22 mouse cellular contexts compared by ENCODE assay signal in genomic region chr4:149711485-149711884, GRCm38 (mm10). TPM values are rescaled to one million over a fixed set of nuclear protein-coding genes. Genes with fewer than 3 reads are reported as not detected.
DNase-seq lines count a peak whose midpoint lies in the region; ATAC-seq and TF ChIP-seq lines count a peak whose summit lies in the region.
"Had no signal": no experiment of that assay in that cellular context is flagged by ENCODE, and none has a peak within 500 bp of the region (broad histone marks: within the 10 kb centered on the region; RNA-seq: fewer than 3 reads in every experiment).

No protein-coding gene starts in this region.

- H3K36me3 ChIP-seq in heart, embryonic 11.5 days (ENCODE audit: control insufficient read depth, insufficient read depth, low read length): peaks cover 10% of the 10 kb centered on the region
- peaks cover 20% of the 10 kb centered on the region for H3K36me3 ChIP-seq in limb, embryonic 14.5 days (ENCODE audit: control insufficient read depth, insufficient read depth, low read length)
- H3K36me3 ChIP-seq in limb, embryonic 10.5 days: peaks cover 22% of the 10 kb centered on the region
- H3K36me3 ChIP-seq in midbrain, embryonic 13.5 days: peaks cover 20% of the 10 kb centered on the region
- peaks cover 11% of the 10 kb centered on the region for H3K36me3 ChIP-seq in midbrain, postnatal 0 days (ENCODE audit: insufficient read depth, low read length)

- TF ChIP-seq CTCF in midbrain, postnatal 0 days (IDR thresholded peaks at IDR 0.05): no peak

- no peak overlapping the region for H3K4me3 ChIP-seq in heart, embryonic 11.5 days (ENCODE audit: low read depth, low read length)
- no peak overlapping the region for H3K4me3 ChIP-seq in limb, embryonic 14.5 days (replicated peaks; ENCODE audit: low read length)
- no peak overlapping the region for H3K4me3 ChIP-seq in limb, embryonic 10.5 days
- H3K4me3 ChIP-seq in midbrain, embryonic 13.5 days (replicated peaks): no peak overlapping the region
- no peak overlapping the region for H3K4me3 ChIP-seq in midbrain, postnatal 0 days (ENCODE audit: low read depth, low read length)
- H3K4me3 ChIP-seq: embryonic facial prominence, embryonic 10.5 days; embryonic facial prominence, embryonic 15.5 days; forebrain, embryonic 13.5 days; heart, embryonic 10.5 days; liver, embryonic 13.5 days; lung, embryonic 15.5 days; midbrain, embryonic 15.5 days; myocyte; neural tube, embryonic 13.5 days had no signal

- intact Hi-C loops in heart, postnatal 14 days (cut with DNase I): no loop called here

- H3K4me1 ChIP-seq in heart, embryonic 11.5 days (ENCODE audit: control insufficient read depth, insufficient read depth, low read length): peaks cover 3% of the 10 kb centered on the region; the same call in 1 of the 2 replicates
- no peaks in the 10 kb centered on the region for H3K4me1 ChIP-seq in limb, embryonic 14.5 days (ENCODE audit: control insufficient read depth, insufficient read depth, low read length)
- peaks cover 15% of the 10 kb centered on the region for H3K4me1 ChIP-seq in limb, embryonic 10.5 days
- H3K4me1 ChIP-seq in midbrain, embryonic 13.5 days (replicated peaks): 0 out of 2 replicates have a peak, but pooled peaks cover 6% of the 10 kb centered on the region
- H3K4me1 ChIP-seq in midbrain, postnatal 0 days (ENCODE audit: insufficient read depth, low read length): no peaks in the 10 kb centered on the region
- H3K4me1 ChIP-seq: forebrain, embryonic 13.5 days; lung, embryonic 15.5 days; midbrain, embryonic 15.5 days had no signal

- WGBS in heart, embryonic 11.5 days (ENCODE audit: insufficient replicate concordance): 91% methylated on average over 5 of the region's 5 CpGs
- WGBS in limb, embryonic 14.5 days: 92% methylated on average over 5 of the region's 5 CpGs
- 90% methylated on average over 5 of the region's 5 CpGs for WGBS in limb, embryonic 10.5 days
- WGBS in midbrain, embryonic 13.5 days: 87% methylated on average over 5 of the region's 5 CpGs
- WGBS in midbrain, postnatal 0 days: 96% methylated on average over 5 of the region's 5 CpGs

- no peaks in the 10 kb centered on the region for H3K27me3 ChIP-seq in heart, embryonic 11.5 days (ENCODE audit: control insufficient read depth, insufficient read depth, low read length)
- no peaks in the 10 kb centered on the region for H3K27me3 ChIP-seq in limb, embryonic 14.5 days (ENCODE audit: control insufficient read depth, insufficient read depth, low read length)
- no peaks in the 10 kb centered on the region for H3K27me3 ChIP-seq in limb, embryonic 10.5 days (ENCODE audit: low read depth, poor library complexity, severe bottlenecking)
- no peaks in the 10 kb centered on the region for H3K27me3 ChIP-seq in midbrain, embryonic 13.5 days
- no peaks in the 10 kb centered on the region for H3K27me3 ChIP-seq in midbrain, postnatal 0 days (ENCODE audit: insufficient read depth, low read length)
- H3K27me3 ChIP-seq: embryonic facial prominence, embryonic 15.5 days; forebrain, embryonic 13.5 days; liver, embryonic 13.5 days; lung, embryonic 15.5 days; midbrain, embryonic 15.5 days; neural tube, embryonic 13.5 days had no signal

- H3K9me3 ChIP-seq in heart, embryonic 11.5 days (replicated peaks; ENCODE audit: control insufficient read depth, low read length): no peaks in the 10 kb centered on the region
- H3K9me3 ChIP-seq in limb, embryonic 14.5 days (ENCODE audit: control insufficient read depth, low read length): no peaks in the 10 kb centered on the region
- no peaks in the 10 kb centered on the region for H3K9me3 ChIP-seq in limb, embryonic 10.5 days (replicated peaks)
- no peaks in the 10 kb centered on the region for H3K9me3 ChIP-seq in midbrain, embryonic 13.5 days
- no peaks in the 10 kb centered on the region for H3K9me3 ChIP-seq in midbrain, postnatal 0 days (ENCODE audit: low read length)
- H3K9me3 ChIP-seq: embryonic facial prominence, embryonic 15.5 days; forebrain, embryonic 13.5 days; G1E; heart, embryonic 10.5 days; liver, embryonic 13.5 days; lung, embryonic 15.5 days; midbrain, embryonic 15.5 days; neural tube, embryonic 13.5 days had no signal

- H3K4me2 ChIP-seq in heart, embryonic 11.5 days: no peak overlapping the region
- H3K4me2 ChIP-seq in limb, embryonic 14.5 days (replicated peaks; ENCODE audit: low read depth, low read length, severe bottlenecking): no peak overlapping the region
- H3K4me2 ChIP-seq in midbrain, embryonic 13.5 days (replicated peaks): no peak overlapping the region
- H3K4me2 ChIP-seq in midbrain, postnatal 0 days (ENCODE audit: low read depth, low read length, poor library complexity, severe bottlenecking): no peak overlapping the region
- H3K4me2 ChIP-seq: embryonic facial prominence, embryonic 15.5 days; forebrain, embryonic 13.5 days; liver, embryonic 13.5 days; lung, embryonic 15.5 days; midbrain, embryonic 15.5 days; neural tube, embryonic 13.5 days had no signal

- TF ChIP-seq POLR2A in limb, embryonic 14.5 days (IDR thresholded peaks at IDR 0.05; ENCODE audit: borderline replicate concordance, extremely low read depth, insufficient read depth, insufficient read length): no peak

- H3K27ac ChIP-seq in heart, embryonic 11.5 days (ENCODE audit: low read depth, low read length): no peak overlapping the region
- H3K27ac ChIP-seq in limb, embryonic 14.5 days (replicated peaks; ENCODE audit: low read depth, low read length): no peak overlapping the region
- no peak overlapping the region for H3K27ac ChIP-seq in limb, embryonic 10.5 days
- H3K27ac ChIP-seq in midbrain, embryonic 13.5 days: no peak overlapping the region
- no peak overlapping the region for H3K27ac ChIP-seq in midbrain, postnatal 0 days (ENCODE audit: low read depth, low read length)
- H3K27ac ChIP-seq: embryonic facial prominence, embryonic 10.5 days; embryonic facial prominence, embryonic 15.5 days; forebrain, embryonic 13.5 days; heart, embryonic 10.5 days; liver, embryonic 13.5 days; lung, embryonic 15.5 days; midbrain, embryonic 15.5 days; neural tube, embryonic 13.5 days had no signal

- ATAC-seq in heart, embryonic 11.5 days (replicated peaks; ENCODE audit: insufficient number of reproducible peaks, low FRiP score, low TSS enrichment): no peak
- ATAC-seq in limb, embryonic 14.5 days (ENCODE audit: low FRiP score, low read depth): no peak
- ATAC-seq in midbrain, embryonic 13.5 days: 0 out of 2 replicates have a peak, but pooled peaks have one; percentile 22
- no peak for ATAC-seq in midbrain, postnatal 0 days (ENCODE audit: low FRiP score)
- ATAC-seq: forebrain, embryonic 13.5 days; hindbrain, embryonic 16.5 days; midbrain, embryonic 15.5 days had no signal

- 0 out of 2 replicates have a peak overlapping the region, but pooled peaks have one; percentile 10 for H3K9ac ChIP-seq in heart, embryonic 11.5 days (ENCODE audit: low read depth, low read length)
- H3K9ac ChIP-seq in limb, embryonic 14.5 days (ENCODE audit: low read depth, low read length, severe bottlenecking): 0 out of 2 replicates have a peak overlapping the region, but pooled peaks have one; percentile 7
- no peak overlapping the region for H3K9ac ChIP-seq in midbrain, embryonic 13.5 days (replicated peaks)
- H3K9ac ChIP-seq in midbrain, postnatal 0 days (replicated peaks; ENCODE audit: low read length, poor library complexity, severe bottlenecking): no peak overlapping the region
- H3K9ac ChIP-seq: embryonic facial prominence, embryonic 15.5 days; forebrain, embryonic 13.5 days; liver, embryonic 13.5 days; lung, embryonic 15.5 days; midbrain, embryonic 15.5 days; neural tube, embryonic 13.5 days had no signal

- no peak for DNase-seq in heart, postnatal 14 days
- DNase-seq in limb, embryonic 14.5 days (ENCODE audit: low spot score): no peak
- no peak for DNase-seq in limb, embryonic 10.5 days (ENCODE audit: low spot score)
- no peak for DNase-seq in midbrain, postnatal 0 days (ENCODE audit: low spot score)
- DNase-seq in spleen, adult 18-20 months: no peak
- DNase-seq: adrenal gland, adult 8-10 months; gastrocnemius, postnatal 25 days; layer of hippocampus, adult 9-11 months; liver, embryonic 13.5 days; right cerebral cortex, postnatal 4 days had no signal

RNA-seq across cellular contexts. Expression of gene Pik3cd, which starts 9.1 kb away (rescaled TPM):
- 2.3 and 3.2 TPM in 2 replicates for polyA plus RNA-seq in heart, embryonic 11.5 days (2014; fragmentation: Nextera tagmentation; extraction: Ambion mirVana)
- 1 to 10 TPM; 4.8 to 5.5 TPM for total RNA-seq in heart, postnatal 14 days (2021)
- 5.7 and 6.1 TPM in 2 replicates for polyA plus RNA-seq in limb, embryonic 14.5 days (2012; rRNA removed)
- polyA plus RNA-seq in limb, embryonic 14.5 days (2014; fragmentation: Nextera tagmentation; extraction: Ambion mirVana): 5.1 and 5.9 TPM in 2 replicates
- polyA plus RNA-seq in limb, embryonic 10.5 days (2016; fragmentation: Nextera tagmentation; extraction: Ambion mirVana): 2.7 and 3.4 TPM in 2 replicates
- polyA plus RNA-seq in midbrain, embryonic 13.5 days (2015; fragmentation: Nextera tagmentation; extraction: Ambion mirVana): 13.2 and 13.7 TPM in 2 replicates
- total RNA-seq in midbrain, postnatal 0 days (2014; rRNA removed): 15.9 and 18.5 TPM in 2 replicates
- 9.7 and 10.4 TPM in 2 replicates for polyA plus RNA-seq in midbrain, postnatal 0 days (2015; fragmentation: Nextera tagmentation; extraction: Ambion mirVana)

RNA-seq across cellular contexts. Expression of gene Tmem201, which starts 26.4 kb away (rescaled TPM):
- 25.5 and 32.5 TPM in 2 replicates for polyA plus RNA-seq in heart, embryonic 11.5 days (2014; fragmentation: Nextera tagmentation; extraction: Ambion mirVana)
- total RNA-seq in heart, postnatal 14 days (2021): 10 to 100 TPM; 82.7 to 83.9 TPM
- 59.3 and 80.2 TPM in 2 replicates for polyA plus RNA-seq in limb, embryonic 14.5 days (2012; rRNA removed)
- polyA plus RNA-seq in limb, embryonic 14.5 days (2014; fragmentation: Nextera tagmentation; extraction: Ambion mirVana): 20.4 and 22.1 TPM in 2 replicates
- 50.7 and 52.1 TPM in 2 replicates for polyA plus RNA-seq in limb, embryonic 10.5 days (2016; fragmentation: Nextera tagmentation; extraction: Ambion mirVana)
- polyA plus RNA-seq in midbrain, embryonic 13.5 days (2015; fragmentation: Nextera tagmentation; extraction: Ambion mirVana): 37.7 and 40.6 TPM in 2 replicates
- total RNA-seq in midbrain, postnatal 0 days (2014; rRNA removed): 55.2 and 67.8 TPM in 2 replicates
- 44.8 and 48.5 TPM in 2 replicates for polyA plus RNA-seq in midbrain, postnatal 0 days (2015; fragmentation: Nextera tagmentation; extraction: Ambion mirVana)

Comparison
In these comparisons a context has a peak if more than half of its experiments do, and no peak if none do; other contexts are left out.
1. H3K9ac ChIP-seq: peak in heart, embryonic 11.5 days (single experiment) and limb, embryonic 14.5 days (single experiment); none in midbrain, embryonic 13.5 days (single experiment) and midbrain, postnatal 0 days (single experiment).